Mouse (Mus musculus) C2C12 (cell line): Measurements from ENCODE around the gene Cyp1a2. TPM values are rescaled to one million over a fixed set of nuclear protein-coding genes. Genes with fewer than 3 reads are reported as not detected.
A peak's percentile ranks its signal among the peaks of the same experiment; 100 is the strongest.

Source experiments
- H3K27me3 ChIP-seq: one replicate; pipeline ENCODE4 v1.6.1; 2011; ENCODE audit not compliant: control insufficient read depth, insufficient read depth, insufficient read length
- H3K36me3 ChIP-seq: one replicate; pipeline ENCODE4 v1.6.1; 2011; ENCODE audit not compliant: control insufficient read depth, insufficient read depth
- H3K4me3 ChIP-seq: one replicate; pipeline ENCODE4 v1.5.1; 2011; ENCODE audit warnings: mild to moderate bottlenecking, control low read depth; ENCODE audit not compliant: poor library complexity, insufficient read depth, severe bottlenecking
- H3K79me2 ChIP-seq: one replicate; pipeline ENCODE4 v1.6.1; 2011; ENCODE audit not compliant: control insufficient read depth, insufficient read depth
- H3K79me3 ChIP-seq: one replicate; pipeline ENCODE4 v1.6.1; 2011; ENCODE audit warnings: low read depth, control low read depth
- H3ac ChIP-seq: one replicate; pipeline ENCODE3; 2011; ENCODE audit warnings: low read depth; ENCODE audit not compliant: control insufficient read depth, insufficient read length
- CEBPB ChIP-seq: IDR thresholded peaks from one replicate; pipeline ENCODE4 v1.6.1; 2011; ENCODE audit warnings: low read depth, mild to moderate bottlenecking, control low read depth, moderate library complexity
- CTCF ChIP-seq: IDR thresholded peaks from one replicate; pipeline ENCODE4 v1.5.1; 2011; ENCODE audit not compliant: control insufficient read depth, insufficient read depth, insufficient read length
- FOSL1 ChIP-seq: IDR thresholded peaks from one replicate; pipeline ENCODE4 v1.8.0; 2011; ENCODE audit warnings: mild to moderate bottlenecking, low read length; ENCODE audit not compliant: poor library complexity, insufficient read depth, severe bottlenecking
- MAX ChIP-seq: IDR thresholded peaks from one replicate; pipeline ENCODE4 v1.6.1; 2011; ENCODE audit warnings: mild to moderate bottlenecking, control low read depth
- MYOD1 ChIP-seq: IDR thresholded peaks from one replicate; pipeline ENCODE4 v1.6.1; 2011; ENCODE audit warnings: low read depth; ENCODE audit not compliant: control insufficient read depth, insufficient read length
- MYOG ChIP-seq: IDR thresholded peaks from one replicate; pipeline ENCODE4 v1.6.1; 2011; ENCODE audit not compliant: control insufficient read depth, insufficient read length; ENCODE audit errors: extremely low read depth
- USF1 ChIP-seq: IDR thresholded peaks from one replicate; pipeline ENCODE4 v1.6.1; 2011; ENCODE audit warnings: low read depth, mild to moderate bottlenecking, control low read depth, moderate library complexity
- polyA plus RNA-seq: library from polyadenylated mRNA; unstranded; fragments of >200 nt; fragmentation: generic; extraction: Trizol; gene quantifications from one replicate; pipeline ENCODE4 v1.2.1, GENCODE M21; 2012; ENCODE audit warnings: missing spikeins

Gene Cyp1a2
- polyA plus RNA-seq, 1 experiment, result not detected

DNA sequence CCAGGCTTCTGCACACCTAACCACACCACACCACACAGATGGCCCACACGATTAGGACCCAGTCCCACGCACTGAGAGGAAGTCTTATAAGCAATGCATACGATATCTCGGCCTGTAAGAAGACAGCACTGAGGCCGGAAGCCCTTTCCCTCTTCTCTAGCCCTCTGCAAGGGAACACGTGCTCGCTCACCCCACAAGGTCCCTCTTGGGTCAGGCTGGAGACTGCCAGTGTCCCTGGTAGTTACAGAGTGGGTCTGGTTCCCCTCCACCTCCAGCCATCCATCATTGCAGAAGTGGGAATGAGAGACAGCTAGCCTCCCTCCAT lies 39.7 kb downstream of the Cyp1a2 start:
- Histone ChIP-seq H3K79me2 (peaks cover 66% of the 10 kb centered on the region), H3K27me3 (no peaks in the 10 kb centered on the region), H3K4me3 (no peak overlapping the region), H3K36me3 (peaks cover 7% of the 10 kb centered on the region), H3ac (peak overlapping the region; percentile 19), H3K79me3 (peaks cover 57% of the 10 kb centered on the region)
- no peak for TF ChIP-seq CTCF
- TF ChIP-seq MYOD1, result no peak

DNA sequence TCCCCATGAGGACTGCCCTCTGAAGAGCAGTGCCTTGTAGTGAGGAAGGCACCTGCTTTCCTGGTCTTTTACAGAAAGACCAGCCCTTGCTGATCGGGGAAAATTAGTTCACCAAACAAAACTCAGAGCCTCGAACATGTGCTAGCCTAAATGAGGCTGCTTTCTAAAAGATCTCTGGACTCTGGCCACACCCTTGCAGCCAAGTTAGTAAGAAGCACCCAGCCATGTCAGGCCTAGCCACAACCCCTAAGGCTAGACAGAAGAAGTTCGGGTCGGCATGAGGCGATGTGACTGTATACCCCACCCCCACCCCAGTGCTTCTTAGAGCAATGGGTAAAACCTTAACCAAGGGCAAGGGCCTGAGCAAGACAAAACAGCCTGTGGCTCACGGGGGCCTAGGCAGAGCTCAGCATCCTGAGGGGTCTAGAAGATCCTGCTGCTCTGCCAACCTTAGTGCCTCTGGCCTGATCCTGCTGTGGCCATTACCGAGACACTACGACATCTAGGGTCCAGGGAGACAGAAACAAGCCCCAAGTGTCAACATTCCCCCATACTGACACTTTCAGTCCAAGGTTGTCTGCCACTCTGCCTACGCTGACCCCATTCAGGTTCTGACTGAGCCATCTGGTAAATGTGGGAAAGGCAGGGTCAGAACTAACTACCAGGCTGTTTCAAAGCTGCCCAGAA lies 40.2 kb downstream of the Cyp1a2 start:
- Histone ChIP-seq H3K27me3 (no peaks in the 10 kb centered on the region), H3ac (peak overlapping the region; percentile 19), H3K36me3 (peaks cover 7% of the 10 kb centered on the region), H3K79me3 (peaks cover 62% of the 10 kb centered on the region), H3K4me3 (no peak overlapping the region), H3K79me2 (peaks cover 71% of the 10 kb centered on the region)
- TF ChIP-seq FOSL1 (no peak), USF1 (no peak), CEBPB (no peak)

DNA sequence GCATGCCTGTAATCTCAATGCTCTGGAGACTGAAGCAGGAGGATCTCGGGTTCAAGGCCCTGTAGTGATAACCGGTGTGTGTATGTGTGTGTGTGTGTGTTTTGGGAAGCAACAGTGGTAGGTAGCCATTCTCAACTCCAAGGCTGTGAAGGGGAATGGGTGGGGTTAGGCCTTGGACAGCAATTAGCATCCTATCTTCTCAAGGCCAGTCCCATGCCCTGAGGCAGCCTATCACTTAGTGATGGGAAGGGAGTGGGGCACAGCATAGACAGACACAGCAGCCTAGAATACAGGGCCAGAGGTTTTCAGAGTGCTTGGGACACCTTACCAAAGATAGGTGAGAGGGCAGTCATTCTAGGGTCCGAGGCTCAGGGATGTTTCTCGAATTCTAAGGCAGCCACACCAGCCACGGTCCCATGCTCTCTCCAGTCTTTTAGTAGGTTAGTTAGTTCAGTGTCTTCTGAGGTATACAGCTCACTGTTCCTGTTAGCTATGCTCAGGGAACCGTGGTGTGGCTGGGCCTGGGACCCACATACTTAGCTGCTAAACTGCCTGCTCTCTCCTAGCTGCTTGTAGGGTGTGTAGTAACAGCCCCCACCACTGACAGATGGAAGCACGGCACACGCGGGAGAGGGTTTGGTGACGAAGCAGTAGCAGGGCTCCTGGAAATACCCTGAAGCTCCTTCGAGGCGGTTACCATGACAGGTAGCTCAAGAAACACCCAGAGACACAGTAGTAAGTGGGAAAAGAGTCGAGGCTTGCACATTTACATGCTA lies 41.5 kb downstream of the Cyp1a2 start:
- Histone ChIP-seq H3ac (no peak overlapping the region), H3K36me3 (peaks cover 7% of the 10 kb centered on the region), H3K79me2 (peaks cover 84% of the 10 kb centered on the region), H3K27me3 (no peaks in the 10 kb centered on the region), H3K4me3 (no peak overlapping the region), H3K79me3 (peaks cover 75% of the 10 kb centered on the region)
- TF ChIP-seq MYOD1 (no peak), MAX (no peak), MYOG (no peak), USF1 (no peak), CEBPB (no peak), CTCF (no peak), FOSL1 (no peak)

DNA sequence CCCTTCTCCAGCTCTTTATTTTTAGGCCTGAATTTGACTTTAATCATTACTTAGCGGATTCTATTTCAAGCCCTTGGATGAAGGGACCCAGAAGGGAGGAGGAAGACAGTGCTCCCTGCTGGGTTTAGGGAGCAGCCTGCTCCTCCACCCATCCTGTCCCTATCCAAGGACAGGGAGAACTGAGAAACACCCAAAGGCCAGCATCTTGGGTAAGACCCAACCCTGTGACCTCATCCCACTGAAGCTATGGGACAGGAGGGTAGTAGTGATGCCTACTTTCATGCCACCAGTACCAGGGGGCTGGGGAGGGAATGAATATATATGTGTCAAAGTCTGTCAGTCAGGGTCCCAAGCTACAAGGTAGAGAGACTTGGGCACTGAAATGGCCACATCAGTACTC lies 42.5 kb downstream of the Cyp1a2 start:
- Histone ChIP-seq H3K79me3 (peaks cover 85% of the 10 kb centered on the region), H3K4me3 (no peak overlapping the region), H3K27me3 (no peaks in the 10 kb centered on the region), H3ac (no peak overlapping the region), H3K36me3 (peaks cover 7% of the 10 kb centered on the region), H3K79me2 (peaks cover 93% of the 10 kb centered on the region)
- TF ChIP-seq MYOD1 (no peak), MAX (no peak), FOSL1 (no peak), CEBPB (no peak), CTCF (no peak), MYOG (no peak), USF1 (no peak)

DNA sequence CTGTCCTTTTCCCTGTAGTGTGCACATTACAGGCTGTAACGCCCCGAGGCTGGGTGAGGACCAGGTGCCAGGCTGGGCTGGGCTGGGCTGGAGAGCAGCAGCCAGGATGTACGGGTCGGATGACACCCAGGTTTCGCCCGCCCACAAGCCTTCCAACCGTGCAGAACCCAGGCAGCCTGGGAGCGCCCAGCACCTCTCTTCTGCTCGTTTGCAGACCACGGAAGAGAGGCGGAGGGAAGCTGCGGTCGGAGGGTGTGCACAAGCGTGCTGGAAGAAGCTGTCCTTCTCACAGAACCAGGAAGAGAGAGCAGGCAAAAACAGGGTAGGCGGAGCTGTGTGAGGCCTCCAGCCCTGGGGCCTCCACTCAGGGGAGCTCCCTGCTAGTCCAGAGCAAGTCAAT lies 43.1 kb downstream of the Cyp1a2 start:
- Histone ChIP-seq H3K79me3 (peaks cover 91% of the 10 kb centered on the region), H3K36me3 (peaks cover 7% of the 10 kb centered on the region), H3K4me3 (no peak overlapping the region), H3K79me2 (peaks cover 100% of the 10 kb centered on the region), H3ac (peak overlapping the region; percentile 48), H3K27me3 (no peaks in the 10 kb centered on the region)
- TF ChIP-seq CTCF (no peak), MYOG (no peak), MAX (no peak), FOSL1 (no peak), MYOD1 (no peak), USF1 (no peak), CEBPB (no peak)

DNA sequence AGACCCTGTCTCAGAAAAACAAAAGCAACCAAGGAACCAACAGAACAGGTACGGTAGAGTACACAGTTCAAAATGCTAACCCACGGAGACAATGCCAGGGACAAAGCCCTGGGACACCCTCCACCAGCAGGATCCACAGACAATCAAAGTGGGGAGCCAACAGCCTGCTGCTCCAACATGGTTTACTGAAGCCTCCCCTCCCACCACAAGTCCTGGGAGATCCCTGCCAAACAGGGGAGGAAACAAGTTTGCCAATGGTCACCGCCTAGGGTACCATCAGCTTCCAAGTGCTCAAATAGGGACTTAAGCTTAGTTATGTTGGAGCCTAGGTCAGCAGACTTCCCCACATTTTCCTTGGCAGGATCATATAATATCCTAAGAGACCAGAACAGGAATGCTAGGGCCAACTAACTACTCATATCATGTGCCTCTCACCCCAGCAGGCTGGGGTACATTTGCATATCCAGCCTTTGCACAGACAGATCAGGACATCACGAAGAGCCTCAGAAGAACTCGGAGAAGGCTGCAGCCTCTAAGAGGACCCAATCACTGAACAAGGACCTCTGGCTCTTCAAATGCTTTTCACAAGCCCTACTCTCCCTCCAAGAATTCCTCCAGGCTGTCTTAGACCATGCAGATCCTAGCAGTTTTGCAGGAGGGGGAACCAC lies 43.7 kb downstream of the Cyp1a2 start:
- Histone ChIP-seq H3K79me3 (peaks cover 94% of the 10 kb centered on the region), H3K79me2 (peaks cover 100% of the 10 kb centered on the region), H3K4me3 (no peak overlapping the region), H3K36me3 (peaks cover 7% of the 10 kb centered on the region), H3K27me3 (no peaks in the 10 kb centered on the region), H3ac (peak overlapping the region; percentile 48)
- no peak for TF ChIP-seq MYOD1
- TF ChIP-seq MYOG, result no peak
- TF ChIP-seq USF1, result no peak
- no peak for TF ChIP-seq MAX
- TF ChIP-seq CTCF, result no peak
- TF ChIP-seq FOSL1, result no peak
- TF ChIP-seq CEBPB, result no peak
